Mouse (Mus musculus) skeletal muscle tissue, adult 2 months (tissue): ENCODE results near the gene Armc3.

ENCODE experiments used
- DNase-seq: peaks from one replicate; pipeline ENCODE4 v3.0.0-alpha.2; 2012; ENCODE audit warnings: low read depth, low spot score

Armc3 gene

DNA sequence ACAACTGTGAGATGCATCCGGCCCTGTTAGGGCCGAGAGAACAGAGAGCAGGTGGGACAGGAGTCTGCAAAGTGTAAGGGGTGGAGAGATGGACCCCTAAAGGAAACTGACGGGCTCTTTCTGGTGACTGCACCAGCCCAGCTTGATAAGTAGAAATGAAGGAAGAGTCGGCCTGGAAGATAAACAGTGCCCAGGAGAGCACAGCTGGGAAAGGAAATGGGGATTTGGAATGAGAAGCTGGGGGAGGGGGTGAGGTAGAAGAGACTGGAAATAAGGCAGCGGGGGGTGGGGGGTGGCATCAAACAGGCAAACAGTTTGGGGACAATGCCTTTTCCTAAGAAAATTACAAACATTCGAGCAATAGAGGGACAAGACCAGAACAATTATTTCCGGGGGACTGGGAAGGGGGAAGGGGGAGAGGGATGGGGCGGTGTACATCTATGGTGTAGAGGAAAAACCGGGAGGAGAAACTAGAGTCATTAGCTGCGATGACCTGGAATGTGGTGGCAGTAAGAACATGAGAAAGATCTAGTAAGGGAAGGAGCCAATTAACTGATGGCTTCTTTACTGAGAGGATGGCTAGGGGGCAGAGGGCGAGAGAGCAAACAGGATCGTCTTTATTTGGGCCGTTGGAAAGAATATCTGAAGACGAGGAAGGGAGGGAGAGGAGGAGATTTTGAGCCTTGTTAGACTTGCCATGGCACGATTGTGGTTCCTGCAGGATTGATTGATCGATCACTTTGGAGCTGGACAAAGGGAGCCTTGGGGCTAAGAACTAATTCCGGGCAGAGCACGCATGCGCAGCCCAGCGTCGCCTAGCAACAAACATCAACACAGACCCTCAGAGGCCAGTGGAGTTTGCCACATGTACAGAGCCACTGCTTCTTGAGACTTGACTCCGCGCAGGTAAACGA is at the start of gene Armc3:
Armc3 (plus strand) TSS at position 851 of the 914 bp plus-strand sequence.
- DNase-seq = peak; percentile 4

DNA sequence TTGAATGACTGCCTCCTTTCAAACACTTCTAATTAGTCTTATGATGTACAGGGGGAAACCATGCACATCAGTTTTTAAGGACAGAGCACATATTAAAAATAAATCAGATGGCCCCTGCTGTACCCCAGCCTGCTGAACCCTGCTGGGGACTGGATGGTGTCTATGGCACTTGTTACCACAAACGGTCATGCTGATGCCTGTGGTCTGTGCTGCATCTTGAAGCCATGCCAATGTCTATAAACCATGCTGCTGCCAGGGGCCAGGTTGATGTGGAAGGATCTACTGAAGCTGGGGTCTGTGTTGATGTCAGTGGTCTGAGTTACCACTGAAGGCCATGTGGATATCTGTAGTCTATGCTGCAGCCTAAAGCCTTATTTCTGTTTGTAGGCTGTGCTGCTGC is 46.4 kb upstream of the Armc3 start:
- DNase-seq = no peak

DNA sequence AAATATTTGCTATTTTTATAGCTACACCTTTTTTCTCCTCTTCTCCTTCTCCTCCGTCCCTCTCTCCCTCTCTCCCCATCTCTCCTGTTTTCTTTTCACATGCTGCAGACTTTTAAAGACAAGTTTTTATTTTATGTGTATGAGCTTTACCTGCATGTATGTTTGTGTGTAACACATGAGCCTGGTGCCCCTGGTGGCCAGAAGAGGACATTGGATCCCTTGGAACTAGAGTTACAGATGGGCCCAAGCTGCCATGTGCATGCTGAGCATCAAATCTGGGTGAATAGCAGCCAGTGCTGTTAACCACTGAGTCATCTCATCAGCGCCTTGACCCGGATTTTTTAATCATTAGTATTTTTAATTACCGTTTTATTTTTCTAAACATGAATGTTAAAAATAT is 42.9 kb upstream of the Armc3 start:
- DNase-seq = no peak

DNA sequence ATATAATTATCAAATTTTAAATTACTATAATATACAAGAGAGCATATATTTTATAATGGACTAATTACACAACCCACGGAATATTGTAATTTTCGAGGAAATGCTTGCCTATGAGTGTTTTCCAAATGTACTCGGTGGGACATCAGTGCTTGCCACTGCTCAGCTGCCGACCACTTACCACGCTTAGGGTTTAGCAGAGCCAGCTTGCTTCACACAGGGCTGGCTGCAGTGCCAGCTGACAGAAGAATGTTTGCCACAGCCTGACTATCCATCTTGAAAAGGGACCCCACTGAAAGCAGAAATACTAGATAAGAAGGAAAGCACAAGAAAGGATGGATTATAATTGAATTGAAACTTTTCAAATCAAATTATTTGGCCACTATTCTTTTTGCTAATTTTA is 39.6 kb upstream of the Armc3 start:
- no peak for DNase-seq

DNA sequence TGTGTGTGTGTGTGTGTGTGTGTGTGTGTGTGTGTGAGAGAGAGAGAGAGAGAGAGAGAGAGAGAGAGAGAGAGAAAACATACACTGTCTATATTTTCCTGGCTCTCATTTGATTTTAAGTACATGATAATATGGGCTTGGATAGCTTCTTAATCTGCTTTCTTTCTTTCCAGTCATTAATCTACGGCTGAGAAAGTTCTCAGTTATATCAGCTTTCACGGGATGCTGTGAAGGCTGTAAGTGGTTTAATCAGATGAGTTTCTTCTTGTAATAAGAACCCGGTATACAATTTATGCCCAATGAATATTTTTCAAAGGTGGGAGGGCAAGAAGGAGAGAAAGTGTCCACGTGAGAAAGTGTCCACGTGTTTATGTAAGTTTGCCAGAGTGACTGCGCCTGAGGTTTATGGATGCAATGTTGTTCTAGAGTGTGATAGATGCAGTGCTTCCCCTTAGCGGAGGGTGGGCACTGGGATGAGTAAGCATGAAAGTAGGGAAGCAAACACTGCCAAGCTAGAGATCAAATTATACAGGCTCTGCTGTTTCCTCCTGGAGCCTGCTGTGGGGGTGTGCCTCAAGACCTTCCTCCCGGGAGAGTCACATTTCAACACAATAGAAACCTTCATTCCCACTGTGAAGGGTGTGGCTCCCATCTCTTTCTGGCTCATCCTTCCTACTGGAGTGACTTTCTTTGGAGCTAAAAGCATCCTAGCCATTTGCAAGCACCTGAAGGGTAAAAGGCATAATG is 38.6 kb upstream of the Armc3 start:
- peak; percentile 3 for DNase-seq

DNA sequence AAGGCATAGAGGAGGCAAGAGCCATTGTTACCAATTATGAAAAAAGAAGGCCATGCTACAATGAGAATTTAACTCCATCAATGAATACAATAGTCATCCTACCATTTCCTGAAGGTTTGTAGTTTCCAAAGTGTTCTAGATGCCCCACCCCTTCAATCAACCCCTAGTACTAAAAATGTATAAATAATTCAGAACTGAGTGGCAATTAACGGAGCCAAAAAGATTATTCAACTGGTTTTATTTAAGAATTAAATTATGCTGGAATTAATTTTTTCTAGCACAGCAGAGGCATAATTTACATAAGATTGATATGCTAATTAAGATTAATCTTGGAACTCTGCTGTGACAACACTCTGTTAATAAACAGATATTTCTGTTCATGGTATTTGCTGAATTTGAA is 34.9 kb upstream of the Armc3 start:
- no peak for DNase-seq

DNA sequence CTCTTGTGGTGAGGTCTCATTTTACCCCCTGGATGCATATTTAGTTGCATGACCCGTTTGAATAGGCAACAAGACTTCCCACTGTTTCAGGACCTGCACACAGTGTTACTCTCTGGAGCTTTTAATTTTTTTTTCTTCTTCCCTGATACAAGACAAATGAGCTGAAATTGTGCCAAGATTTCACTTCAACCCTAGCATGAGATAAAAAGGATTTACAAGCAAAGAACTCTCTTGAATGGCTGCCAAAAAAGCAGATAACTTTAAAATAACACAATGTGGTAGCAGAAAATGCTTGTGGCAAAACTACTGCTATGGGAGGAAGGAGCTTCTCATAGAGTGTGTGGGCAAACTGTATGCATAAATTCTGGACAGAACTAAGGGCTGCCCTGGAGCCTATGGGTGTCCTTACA is 22.3 kb upstream of the Armc3 start:
- DNase-seq = no peak

GRCm38 (mm10) chr2:19199366-19199853 is 308 bp downstream of the Armc3 start:
- no peak for DNase-seq

DNA sequence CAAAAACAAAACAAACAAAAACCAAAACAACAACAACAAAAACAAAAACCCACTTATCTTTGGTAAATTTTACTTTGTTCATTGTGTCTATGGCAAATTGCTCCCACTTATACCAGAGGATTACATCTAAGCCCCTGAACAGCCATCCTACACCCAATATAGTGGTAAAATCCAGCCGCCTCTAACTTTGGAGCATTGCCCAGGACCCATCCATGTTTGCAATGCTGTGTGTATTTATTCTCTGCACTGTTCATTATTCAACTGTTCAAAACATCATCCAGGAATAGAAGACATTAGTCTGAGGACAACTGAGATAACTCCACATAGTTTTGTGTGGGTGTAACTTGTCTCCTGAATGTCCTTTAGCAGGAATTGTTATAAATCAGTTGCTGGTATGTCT is 1.0 kb downstream of the Armc3 start:
- no peak for DNase-seq

DNA sequence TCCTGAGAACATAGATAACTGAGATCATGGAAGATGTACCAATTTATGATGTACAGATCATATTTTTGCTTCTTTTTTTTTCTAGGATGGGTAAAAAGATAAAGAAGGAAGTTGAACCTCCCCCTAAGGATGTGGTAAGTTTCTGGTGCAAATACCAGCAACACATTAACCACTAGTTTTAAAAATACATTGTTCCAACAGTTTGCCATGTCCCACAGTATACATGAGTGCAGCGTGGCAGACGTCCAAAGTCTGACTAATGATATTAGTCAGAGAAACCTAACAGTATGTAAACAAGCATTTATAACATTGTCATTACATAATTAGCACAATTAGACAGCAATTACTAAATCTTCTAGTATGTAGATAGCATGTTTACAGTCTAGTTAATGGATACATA is 2.6 kb downstream of the Armc3 start:
- no peak for DNase-seq

- DNase-seq = no peak
Observed at GRCm38 (mm10) chr2:19234305-19234704, 35.2 kb downstream of the Armc3 start.

GRCm38 (mm10) chr2:19235193-19235592 is 36.1 kb downstream of the Armc3 start:
- DNase-seq = no peak

DNA sequence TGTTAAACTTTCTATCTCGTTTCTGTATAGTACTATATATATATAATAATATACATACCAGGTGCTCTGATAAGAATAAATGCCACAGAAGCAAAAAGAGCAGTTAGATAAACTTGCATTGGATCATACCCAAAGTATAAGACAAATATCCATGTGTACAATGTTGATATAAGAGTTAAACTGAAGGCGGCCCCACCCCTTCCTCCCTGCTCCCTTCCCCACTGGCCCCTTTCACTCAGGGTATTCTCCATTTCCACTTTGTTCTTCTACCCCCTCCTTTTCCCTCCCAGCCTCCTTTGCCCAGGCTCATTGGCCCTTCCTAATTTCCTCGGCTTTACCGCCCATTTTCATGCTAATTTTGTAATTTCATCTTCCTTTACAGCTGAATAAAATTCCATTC is 36.5 kb downstream of the Armc3 start:
- no peak for DNase-seq

GRCm38 (mm10) chr2:19238771-19239170 is 39.7 kb downstream of the Armc3 start:
- DNase-seq = no peak

DNA sequence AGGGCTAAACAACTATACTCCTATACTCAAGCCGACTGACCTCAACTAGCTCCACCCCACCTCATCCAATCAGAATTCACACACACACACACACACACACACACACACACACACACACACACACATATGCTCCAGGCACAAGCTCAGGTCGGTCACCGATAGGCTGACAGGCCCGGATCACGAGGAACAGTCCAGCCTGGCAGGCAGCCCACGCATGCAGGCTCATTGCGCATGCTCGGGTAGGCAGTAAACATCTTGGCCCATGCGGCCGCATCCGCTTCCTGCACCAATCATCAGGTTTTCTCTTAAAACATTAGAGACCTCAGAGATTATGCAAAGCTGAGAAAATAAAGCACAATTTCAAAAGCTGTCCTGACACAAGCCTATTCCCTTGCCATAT is 50.5 kb downstream of the Armc3 start:
- DNase-seq = no peak

GRCm38 (mm10) chr2:19255037-19255436 is 55.9 kb downstream of the Armc3 start:
- DNase-seq = no peak

- no peak for DNase-seq
Observed at GRCm38 (mm10) chr2:19257255-19257654, 58.2 kb downstream of the Armc3 start.

GRCm38 (mm10) chr2:19260399-19260798 is 61.3 kb downstream of the Armc3 start:
- DNase-seq = no peak

- DNase-seq = no peak
Observed at GRCm38 (mm10) chr2:19263375-19263774, 64.3 kb downstream of the Armc3 start.

DNA sequence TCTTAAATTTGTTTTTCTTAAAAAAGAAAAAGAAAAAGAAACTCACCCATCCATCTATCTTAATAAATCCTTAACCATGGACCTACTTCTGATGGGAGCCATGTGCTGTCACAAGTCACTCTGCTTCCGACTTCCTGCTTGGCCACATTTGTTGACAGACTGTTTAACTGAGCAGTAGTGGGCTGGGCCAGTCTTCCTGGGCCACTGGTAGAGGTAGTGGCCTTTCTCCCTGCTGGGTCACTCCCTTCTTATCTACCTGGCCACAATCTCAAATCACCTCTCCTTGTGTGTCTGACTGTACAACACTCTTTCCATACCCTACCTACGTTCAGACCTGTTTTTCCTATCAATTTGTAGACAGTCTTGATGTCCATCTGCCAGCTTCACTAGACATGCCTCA is 66.7 kb downstream of the Armc3 start:
- DNase-seq = no peak

GRCm38 (mm10) chr2:19267396-19267795 is 68.3 kb downstream of the Armc3 start:
- DNase-seq = peak; percentile 38

DNA sequence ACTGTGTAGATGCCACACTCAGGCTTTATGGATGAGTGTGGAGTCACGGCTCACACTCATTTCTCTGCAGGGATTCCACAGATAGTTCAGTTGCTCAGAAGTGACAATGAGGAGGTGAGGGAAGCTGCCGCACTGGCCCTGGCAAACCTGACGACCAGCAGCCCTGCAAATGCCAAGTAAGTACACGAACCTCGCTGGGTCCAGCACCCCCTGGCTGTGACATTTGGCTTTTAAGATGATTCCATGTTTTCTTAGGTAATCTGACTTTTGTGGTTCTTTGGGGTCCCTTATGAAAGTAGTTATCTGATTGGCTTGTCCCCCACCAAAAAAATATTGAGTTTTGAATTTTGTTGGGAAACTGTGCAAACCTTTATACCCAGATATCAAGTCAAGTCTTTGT is 70.9 kb downstream of the Armc3 start:
- DNase-seq = no peak

- no peak for DNase-seq
Observed at GRCm38 (mm10) chr2:19270709-19271120, 71.6 kb downstream of the Armc3 start.
